Mouse (Mus musculus) brown adipose tissue, adult 24 weeks (tissue): ENCODE measurements around the gene Cux1. TPM values are rescaled to one million over a fixed set of nuclear protein-coding genes. Genes with fewer than 3 reads are reported as not detected.
"Not testable (repeated sequence)": the region's sequence is repeated elsewhere in the genome, so short reads cannot be mapped to it uniquely, and the experiment has no call there.

ENCODE experiments used
- H3K27ac ChIP-seq: fragments of 200-500 bp; replicated peaks from 2 replicates; pipeline ENCODE4 v1.5.1; 2012; ENCODE audit warnings: low read depth, mild to moderate bottlenecking, low read length
- H3K4me1 ChIP-seq: fragments of 200-500 bp; 2 replicates; pipeline ENCODE4 v1.6.1; 2012; ENCODE audit warnings: low read length, mixed read lengths; ENCODE audit not compliant: control insufficient read depth, insufficient read depth, insufficient read length
- H3K4me3 ChIP-seq: fragments of 200-500 bp; 2 replicates; pipeline ENCODE4 v1.5.1; 2012; ENCODE audit warnings: low read depth, mild to moderate bottlenecking, low read length, moderate library complexity; ENCODE audit not compliant: insufficient read depth
- polyA plus RNA-seq: library from polyadenylated mRNA; stranded (reverse); fragments of >200 nt; gene quantifications from 2 replicates; pipeline ENCODE4 v1.2.4, GENCODE M21; 2012; ENCODE audit not compliant: missing spikeins, insufficient read depth, insufficient read length

Gene Cux1
- polyA plus RNA-seq, 1 experiment = 45.7 TPM

DNA sequence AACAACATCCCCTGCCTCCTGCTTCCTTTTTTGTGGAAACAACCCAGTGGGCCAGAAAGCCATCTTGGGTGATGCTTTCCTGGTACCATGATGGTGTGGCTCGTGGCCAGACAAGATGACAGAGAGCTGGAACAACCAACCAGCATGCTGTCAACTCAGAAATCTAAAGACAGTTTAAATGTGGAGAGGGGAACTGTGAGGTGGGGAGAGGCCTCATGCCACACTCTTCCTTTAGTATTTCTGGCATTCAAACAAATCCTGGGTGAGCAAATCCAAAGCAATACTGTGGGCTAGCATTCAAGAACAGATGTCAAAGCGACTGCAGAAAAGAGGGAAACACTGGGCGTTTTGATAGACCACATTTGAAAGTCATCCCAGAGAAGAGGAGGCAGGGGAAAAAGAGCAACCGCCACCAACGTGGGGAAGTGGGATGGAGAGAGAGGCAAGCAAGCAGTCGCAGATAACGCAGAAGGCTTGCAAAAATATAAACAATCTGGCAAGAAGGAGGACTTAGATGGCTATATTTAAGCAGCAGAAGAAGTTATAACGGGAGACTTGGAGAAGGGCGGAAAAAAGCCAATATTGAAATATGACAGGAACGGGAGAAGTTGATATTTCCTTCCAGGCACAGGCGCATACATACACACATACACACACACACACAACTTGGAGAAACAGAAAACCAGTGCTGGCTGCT lies 79.7 kb downstream of the Cux1 start:
- no peak overlapping the region for H3K4me3 ChIP-seq
- no peak overlapping the region for H3K27ac ChIP-seq
- H3K4me1 ChIP-seq = peaks cover 3% of the 10 kb centered on the region; the same call in 1 of the 2 replicates

DNA sequence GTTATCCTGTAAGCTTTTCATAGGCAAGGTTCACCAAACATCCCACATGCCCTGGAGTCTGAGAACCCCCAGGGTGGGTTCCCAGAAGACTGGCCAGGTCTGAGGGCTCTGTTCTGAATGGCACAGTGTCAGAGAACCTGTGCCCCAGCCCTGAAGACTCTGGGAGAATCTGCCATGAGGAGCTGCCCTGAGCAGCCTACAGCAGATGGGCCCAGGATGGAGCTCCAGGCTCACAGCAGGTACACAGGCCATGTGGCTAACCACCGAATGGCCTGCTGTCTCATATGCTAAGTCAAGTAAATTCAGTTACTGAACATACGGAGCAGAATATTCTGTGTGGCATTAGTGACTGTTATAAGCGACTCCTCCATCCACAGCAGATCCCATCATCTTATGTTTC lies 80.9 kb downstream of the Cux1 start:
- no peak overlapping the region for H3K4me3 ChIP-seq
- H3K4me1 ChIP-seq = peaks cover 3% of the 10 kb centered on the region; the same call in 1 of the 2 replicates
- H3K27ac ChIP-seq = no peak overlapping the region

DNA sequence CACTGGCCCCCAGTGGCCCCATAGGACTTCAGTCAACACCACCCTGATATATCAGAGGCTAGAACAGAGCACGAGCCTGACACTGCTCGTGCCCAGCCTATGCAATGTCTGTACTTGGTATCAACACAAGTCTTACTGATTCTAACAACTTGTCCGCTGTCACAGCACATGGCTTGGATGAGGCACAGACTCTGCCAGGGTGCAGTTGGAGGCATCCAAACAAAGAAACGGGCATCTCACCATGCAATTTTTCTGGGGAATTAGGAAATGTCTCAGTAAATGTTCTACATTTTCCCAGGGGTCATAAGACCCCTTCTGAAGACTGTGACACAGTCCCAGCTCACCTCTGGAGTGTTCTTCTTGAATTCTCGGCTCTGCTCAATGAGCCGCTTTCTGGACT lies 81.9 kb downstream of the Cux1 start:
- H3K4me3 ChIP-seq = no peak overlapping the region
- no peak overlapping the region for H3K27ac ChIP-seq
- H3K4me1 ChIP-seq = peaks cover 3% of the 10 kb centered on the region; the same call in 1 of the 2 replicates

DNA sequence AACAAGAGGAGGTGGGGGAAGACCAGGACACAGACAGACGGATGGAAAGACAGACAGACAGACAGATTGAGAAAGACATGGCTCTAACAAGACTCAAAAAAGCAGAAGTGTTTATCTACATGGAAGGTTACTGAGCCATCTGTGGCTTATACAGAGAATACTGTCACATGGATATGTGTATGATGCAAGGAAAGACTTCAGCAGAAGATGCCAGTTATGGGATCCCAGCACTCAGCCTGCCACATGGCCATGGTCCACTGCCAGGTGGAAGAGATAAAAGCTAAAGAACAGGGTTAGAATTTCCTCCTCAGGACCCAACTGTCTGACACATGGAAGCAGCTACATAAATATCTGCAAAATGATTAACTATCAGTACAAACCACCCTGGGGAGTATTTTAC lies 84.9 kb downstream of the Cux1 start:
- H3K4me1 ChIP-seq = no peaks in the 10 kb centered on the region
- H3K4me3 ChIP-seq = no peak overlapping the region
- H3K27ac ChIP-seq = no peak overlapping the region

DNA sequence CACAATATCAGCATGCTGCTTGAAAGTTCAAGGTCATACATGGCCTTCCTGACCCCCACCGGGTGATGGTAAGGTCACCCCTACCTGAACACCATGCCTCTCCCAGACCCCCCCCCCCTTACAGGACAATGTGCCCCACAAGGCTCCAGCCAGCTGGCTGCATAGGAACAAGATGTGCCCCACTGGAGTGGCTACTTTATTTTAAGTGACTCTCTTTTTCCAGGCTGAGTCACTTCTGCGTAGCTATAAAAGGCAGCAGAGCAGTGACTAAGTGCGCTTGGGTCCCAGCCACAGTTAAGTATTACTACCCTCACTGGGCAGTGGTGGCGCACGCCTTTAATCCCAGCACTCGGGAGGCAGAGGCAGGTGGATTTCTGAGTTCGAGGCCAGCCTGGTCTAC lies 86.7 kb downstream of the Cux1 start:
- H3K4me3 ChIP-seq = no peak overlapping the region
- no peaks in the 10 kb centered on the region for H3K4me1 ChIP-seq
- H3K27ac ChIP-seq = no peak overlapping the region

DNA sequence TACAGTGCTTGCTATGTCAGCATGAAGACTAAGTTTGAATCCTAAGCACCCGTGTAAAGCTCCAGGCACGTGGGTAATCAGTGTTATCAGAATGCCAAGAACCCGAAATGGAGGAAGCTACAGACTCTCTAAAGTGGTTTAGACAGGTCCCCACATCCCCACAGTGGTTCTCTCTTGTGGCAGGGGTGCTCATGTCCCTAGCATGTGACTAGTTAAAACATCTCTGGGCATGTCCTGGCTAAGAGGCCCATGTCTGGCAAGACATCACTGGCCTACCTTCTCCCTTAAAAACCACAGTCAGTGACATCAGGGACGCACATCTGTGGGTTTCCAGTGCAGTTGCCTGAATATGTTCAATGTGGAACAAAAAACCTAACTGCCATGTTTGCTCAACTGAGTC lies 87.5 kb downstream of the Cux1 start:
- no peak overlapping the region for H3K27ac ChIP-seq
- H3K4me3 ChIP-seq = no peak overlapping the region
- no peaks in the 10 kb centered on the region for H3K4me1 ChIP-seq

DNA sequence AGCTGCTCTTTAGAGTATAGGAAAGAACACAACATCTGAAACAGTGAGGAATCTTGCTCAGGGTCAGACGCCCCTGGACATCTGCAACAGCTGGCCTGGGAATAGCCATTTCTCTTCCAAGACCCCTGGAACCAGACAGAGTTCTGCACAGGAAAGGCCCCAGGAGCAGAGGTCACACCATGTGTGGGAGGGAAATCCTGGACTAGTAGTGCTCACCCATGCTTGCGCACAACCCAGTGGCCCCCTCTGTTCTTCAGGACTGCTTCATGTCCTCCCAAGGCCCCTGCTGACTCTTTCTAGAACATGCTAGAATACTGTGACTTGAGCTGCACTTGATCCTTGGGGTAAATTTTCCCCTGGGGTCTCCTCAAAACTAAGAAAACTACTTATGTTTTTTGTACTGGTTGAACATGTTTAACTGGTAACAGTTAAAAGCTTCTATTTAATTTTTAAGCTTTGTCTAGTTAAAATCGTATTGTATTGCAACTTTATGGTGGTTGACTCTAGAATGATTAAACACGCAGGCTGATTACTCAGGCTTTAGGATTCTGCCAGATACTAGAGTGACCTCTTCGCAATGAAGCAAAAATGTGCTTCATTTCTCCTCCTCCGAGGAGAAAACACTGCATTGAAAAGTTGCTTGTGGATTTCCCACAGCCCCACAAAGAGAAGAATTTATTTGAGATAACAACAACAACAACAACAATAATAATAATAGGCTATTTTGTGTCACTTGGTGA lies 88.1 kb downstream of the Cux1 start:
- Histone ChIP-seq H3K4me1 (no peaks in the 10 kb centered on the region), H3K27ac (no peak overlapping the region), H3K4me3 (no peak overlapping the region)

DNA sequence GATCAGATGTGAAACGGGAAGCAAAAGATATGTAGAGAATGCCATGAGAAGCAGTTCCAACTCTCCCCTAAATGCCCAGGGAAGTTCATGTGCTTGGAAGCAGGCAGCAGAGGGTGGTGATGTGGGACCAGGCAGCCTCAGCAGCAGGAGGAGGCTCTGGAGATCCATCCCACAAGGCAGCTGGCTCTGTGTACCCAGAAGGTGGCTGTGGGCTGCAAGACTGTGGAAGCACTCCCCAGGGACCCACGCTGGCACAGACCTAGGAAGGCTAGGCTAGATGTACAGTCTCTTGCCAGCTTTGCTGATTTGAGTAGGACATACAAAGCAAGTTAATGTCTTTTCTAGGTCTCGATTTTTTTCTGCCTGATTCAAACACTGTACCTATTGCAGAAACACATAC lies 91.0 kb downstream of the Cux1 start:
- no peak overlapping the region for H3K4me3 ChIP-seq
- H3K27ac ChIP-seq = no peak overlapping the region
- no peaks in the 10 kb centered on the region for H3K4me1 ChIP-seq

DNA sequence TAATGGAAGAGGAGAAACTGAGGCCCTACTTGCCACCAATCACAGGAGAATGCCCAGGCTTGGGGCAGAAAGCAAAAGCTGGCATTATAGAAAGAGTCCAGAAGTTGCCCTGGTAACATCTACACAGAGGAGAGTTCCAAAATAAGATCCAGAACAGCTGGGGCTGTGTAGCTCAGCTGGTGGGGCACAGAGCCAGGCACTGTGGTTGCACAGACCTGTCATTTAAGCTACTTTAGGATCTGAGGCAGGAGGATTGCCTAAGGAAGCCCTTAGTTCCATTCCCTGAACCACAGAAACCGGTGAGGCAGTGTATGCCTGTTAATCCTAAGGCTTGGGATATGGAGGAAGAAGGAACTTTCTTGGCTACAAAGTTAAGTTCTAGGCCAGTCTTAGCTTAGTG lies 92.1 kb downstream of the Cux1 start:
- no peak overlapping the region for H3K27ac ChIP-seq
- no peak overlapping the region for H3K4me3 ChIP-seq
- peaks cover 2% of the 10 kb centered on the region; the same call in 1 of the 2 replicates for H3K4me1 ChIP-seq

DNA sequence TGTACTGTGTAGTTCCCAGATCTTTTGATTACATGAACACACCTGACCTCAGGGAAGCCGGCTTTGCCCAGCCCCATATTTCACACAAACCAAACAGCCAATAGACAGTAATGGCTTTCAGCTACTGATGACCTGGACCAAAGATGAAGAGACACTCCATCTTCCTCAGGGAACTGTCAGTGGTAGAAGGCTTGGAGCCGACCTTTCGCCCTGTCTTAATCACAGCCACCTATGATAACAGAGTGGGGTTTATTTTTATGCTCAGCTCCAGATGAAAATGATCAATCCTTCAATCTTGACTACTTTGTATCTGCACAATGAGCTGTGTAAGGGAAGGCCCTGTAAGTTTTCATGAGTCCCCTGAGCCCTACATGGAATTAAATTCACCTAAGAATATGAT lies 93.2 kb downstream of the Cux1 start:
- peaks cover 3% of the 10 kb centered on the region; the same call in 1 of the 2 replicates for H3K4me1 ChIP-seq
- H3K4me3 ChIP-seq = no peak overlapping the region
- H3K27ac ChIP-seq = no peak overlapping the region

DNA sequence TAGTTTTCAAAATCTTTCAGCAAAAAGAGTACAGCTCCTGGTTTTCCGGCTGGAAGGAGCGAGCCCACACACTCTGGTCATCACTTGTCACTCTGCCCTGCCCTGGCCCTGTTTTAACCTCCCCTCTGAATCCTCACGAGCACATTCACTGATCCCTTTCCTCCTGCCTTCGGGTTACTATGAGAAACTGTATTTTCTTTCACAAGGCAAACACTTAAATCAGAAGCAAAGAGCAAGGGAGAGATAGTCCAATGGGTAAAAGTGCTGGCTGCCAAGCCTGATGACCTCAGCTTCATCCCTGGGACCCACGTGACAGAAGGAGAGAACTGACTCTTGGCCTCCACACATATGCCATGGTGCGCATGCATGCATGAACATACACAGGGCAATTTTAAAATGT lies 94.0 kb downstream of the Cux1 start:
- H3K4me1 ChIP-seq = peaks cover 6% of the 10 kb centered on the region
- H3K27ac ChIP-seq = no peak overlapping the region
- no peak overlapping the region for H3K4me3 ChIP-seq

DNA sequence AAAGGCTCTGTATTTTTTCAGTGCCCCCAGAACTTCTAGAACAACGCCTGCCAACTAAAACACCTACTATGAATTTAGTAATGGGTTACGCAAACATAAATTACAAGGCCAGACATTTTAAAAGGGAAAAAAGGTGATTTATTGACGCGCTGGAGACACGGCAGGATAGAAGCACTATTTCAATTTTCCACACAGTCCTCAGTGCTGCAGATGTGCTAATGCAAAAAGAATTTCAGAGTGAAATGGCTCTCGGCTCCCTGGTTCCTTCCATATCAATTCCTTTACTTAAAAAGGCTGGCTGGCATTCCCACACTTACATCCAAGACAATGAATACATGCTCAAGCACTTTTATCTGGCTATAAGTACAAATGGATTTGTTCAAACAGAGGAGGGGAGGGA lies 94.4 kb downstream of the Cux1 start:
- peaks cover 10% of the 10 kb centered on the region for H3K4me1 ChIP-seq
- no peak overlapping the region for H3K4me3 ChIP-seq
- no peak overlapping the region for H3K27ac ChIP-seq

DNA sequence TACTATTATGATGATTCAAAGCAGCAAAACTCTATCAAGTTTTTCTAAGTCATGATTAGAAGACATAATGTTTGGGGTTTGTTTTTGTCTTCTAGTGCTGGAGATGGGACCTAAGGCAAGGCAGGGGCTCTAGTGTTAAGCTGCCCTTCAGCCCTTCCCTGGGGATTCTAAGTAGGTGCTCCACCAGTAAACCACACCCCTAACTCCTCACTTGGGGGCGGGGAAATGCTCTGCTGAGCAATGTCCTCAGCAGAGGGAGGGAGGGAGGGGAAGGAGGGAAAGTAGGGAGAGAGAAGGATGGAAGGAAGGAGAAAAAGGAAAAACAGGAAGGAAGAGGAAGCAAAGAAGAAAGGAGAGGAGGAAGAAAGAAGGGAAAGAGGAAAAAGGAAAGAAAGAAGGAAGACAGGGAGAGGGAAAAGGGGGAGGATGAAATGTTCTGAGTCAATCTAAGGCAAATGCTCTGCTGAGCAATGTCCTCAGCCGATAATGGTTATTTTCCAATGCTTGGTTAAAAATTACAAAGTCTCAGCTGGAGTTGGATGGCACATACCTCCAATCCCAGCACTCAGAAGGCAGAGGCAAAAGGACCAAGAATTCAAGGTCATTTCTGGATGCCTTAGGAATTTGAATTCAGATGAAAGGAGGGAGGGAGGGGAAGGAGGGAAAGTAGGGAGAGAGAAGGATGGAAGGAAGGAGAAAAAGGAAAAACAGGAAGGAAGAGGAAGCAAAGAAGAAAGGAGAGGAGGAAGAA lies 96.1 kb downstream of the Cux1 start:
- not testable (repeated sequence) for H3K27ac ChIP-seq, H3K4me3 ChIP-seq, H3K4me1 ChIP-seq

DNA sequence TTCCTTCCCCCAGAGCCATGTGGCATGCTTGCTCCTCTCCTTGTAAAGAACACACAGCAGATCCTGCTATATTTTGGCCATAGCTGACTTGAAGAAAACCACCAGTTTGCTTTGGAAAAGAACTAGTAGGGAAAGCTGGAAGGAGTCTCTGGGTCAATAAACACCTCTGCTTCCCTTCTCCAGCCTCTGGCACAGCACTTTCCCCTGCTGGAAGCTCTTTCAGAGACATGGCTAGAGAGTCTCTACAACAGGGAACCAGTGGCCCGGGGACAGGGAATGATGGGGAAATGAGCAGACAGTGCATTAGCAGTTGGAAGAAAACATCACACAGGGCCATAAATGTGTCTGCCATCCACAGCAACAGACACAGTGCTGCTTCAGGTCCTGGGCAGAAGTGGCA lies 98.0 kb downstream of the Cux1 start:
- no peak overlapping the region for H3K27ac ChIP-seq
- H3K4me3 ChIP-seq = no peak overlapping the region
- H3K4me1 ChIP-seq = peaks cover 14% of the 10 kb centered on the region

DNA sequence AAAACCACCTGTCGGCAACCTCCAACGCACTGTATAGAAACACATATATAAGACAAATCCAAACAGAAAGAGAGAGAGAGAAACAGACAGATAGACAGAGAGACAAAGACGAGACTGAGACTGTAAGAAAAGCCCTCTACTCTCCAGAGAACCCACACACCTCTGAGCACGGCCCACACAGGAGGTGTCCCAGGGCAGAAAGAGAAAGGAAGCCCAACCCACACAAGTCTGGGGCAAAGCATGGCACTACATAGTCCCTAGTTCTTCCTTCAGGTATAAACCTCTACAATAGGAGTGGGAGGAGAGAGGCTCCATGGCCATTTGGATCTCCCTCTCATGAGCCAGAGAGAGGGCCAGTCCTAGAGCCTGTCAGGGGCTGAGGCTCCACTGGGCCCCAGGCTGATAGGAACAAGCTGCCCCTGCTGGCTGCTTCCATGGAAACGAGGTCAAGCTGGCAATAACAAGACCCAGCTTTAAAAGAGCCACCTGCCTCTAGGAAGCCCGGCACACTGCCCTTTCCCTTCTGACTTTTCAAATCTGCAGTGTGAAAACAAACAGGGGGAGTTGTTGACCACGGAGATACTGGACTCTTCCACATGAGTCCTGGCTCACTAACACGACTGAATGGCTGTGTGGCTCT lies 99.8 kb downstream of the Cux1 start:
- no peak overlapping the region for H3K4me3 ChIP-seq
- peaks cover 14% of the 10 kb centered on the region for H3K4me1 ChIP-seq
- H3K27ac ChIP-seq = no peak overlapping the region
